Mouse (Mus musculus) MEL (cell line): ENCODE results near the gene Ddit4.

Experiments
- CTCF ChIP-seq, 3 experiments: IDR thresholded peaks in 2 of 3; conservative IDR thresholded peaks in 1 of 3; 2 replicates each; pipeline ENCODE4 v1.5.1; 2011 to 2012; ENCODE audit warnings: low read length in 3 of 3, low read depth in 2 of 3, mild to moderate bottlenecking in 2 of 3, improper control_type of control experiment in 1 of 3, inconsistent platforms in 1 of 3, mixed read lengths in 1 of 3, moderate library complexity in 1 of 3; ENCODE audit not compliant: control insufficient read depth in 1 of 3, insufficient read depth in 1 of 3, poor library complexity in 1 of 3, severe bottlenecking in 1 of 3
- MAFK ChIP-seq: IDR thresholded peaks from 2 replicates; pipeline ENCODE4 v1.6.1; 2011; ENCODE audit warnings: low read depth, mild to moderate bottlenecking, low read length, improper control_type of control experiment, borderline replicate concordance
- SIN3A ChIP-seq: IDR thresholded peaks from 2 replicates; pipeline ENCODE4 v1.6.1; 2012; ENCODE audit warnings: low read length, improper control_type of control experiment, inconsistent platforms
- TAL1 ChIP-seq: IDR thresholded peaks from 2 replicates; pipeline ENCODE4 v1.6.1; 2012; ENCODE audit warnings: mild to moderate bottlenecking, inconsistent platforms, low read length, moderate library complexity, mixed read lengths
- TCF12 ChIP-seq: IDR thresholded peaks from 2 replicates; pipeline ENCODE4 v1.6.1; 2014; ENCODE audit warnings: low read depth, mild to moderate bottlenecking, inconsistent platforms, low read length, improper control_type of control experiment, moderate library complexity
- USF1 ChIP-seq: IDR thresholded peaks from 2 replicates; pipeline ENCODE4 v1.6.1; 2014; ENCODE audit warnings: low read depth, mild to moderate bottlenecking, inconsistent platforms, low read length, improper control_type of control experiment, moderate library complexity
- ZNF384 ChIP-seq: IDR thresholded peaks from 2 replicates; pipeline ENCODE4 v1.6.1; 2012; ENCODE audit warnings: low read depth, mild to moderate bottlenecking, inconsistent platforms, low read length, improper control_type of control experiment

DNA sequence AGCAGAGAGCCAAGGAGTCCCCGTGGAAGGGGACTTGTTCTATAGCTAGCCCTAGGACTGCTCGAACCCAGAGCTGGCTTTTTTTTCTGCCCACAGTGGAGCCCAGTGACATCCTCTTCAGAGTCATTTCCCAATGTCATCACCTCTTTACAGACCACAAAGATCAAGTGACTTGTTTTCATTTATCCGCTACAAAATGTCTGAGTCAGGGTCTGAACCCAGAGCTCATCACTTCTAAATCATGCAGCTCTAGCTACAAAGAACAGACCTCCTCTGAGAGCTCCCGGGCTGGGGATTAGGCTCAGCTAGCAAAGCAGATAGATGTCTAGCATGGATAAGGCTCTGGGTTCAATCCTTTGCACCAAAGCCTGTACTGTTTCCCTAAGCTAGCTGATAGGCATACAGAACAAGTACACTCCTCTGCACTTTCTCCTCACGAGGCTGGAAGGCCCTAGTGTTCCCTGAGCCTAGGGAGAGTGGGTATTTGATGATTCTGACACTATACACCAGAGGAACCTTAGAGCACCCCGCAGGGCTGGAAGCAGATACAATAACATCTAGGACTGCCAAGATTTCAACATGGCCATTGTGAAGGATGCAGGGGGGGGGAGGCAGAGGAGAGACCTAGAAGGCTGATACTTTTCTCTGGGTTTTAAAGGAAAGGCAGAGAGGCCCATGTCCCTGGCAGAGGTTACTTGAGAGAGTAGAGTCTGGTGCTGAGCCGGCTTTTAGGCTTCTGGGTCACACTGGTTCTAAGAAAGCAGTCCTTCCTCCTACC, 4.1 kb downstream of the Ddit4 start:
- no peak for TF ChIP-seq MAFK
- TF ChIP-seq SIN3A, result no peak
- TF ChIP-seq USF1, result no peak
- no peak for TF ChIP-seq CTCF (IDR thresholded peaks at IDR 0.05 in 2 of 3, conservative IDR thresholded peaks at IDR 0.05 in 1 of 3; ENCODE audit: control insufficient read depth in 1 of 3, insufficient read depth in 1 of 3, low read depth in 2 of 3, low read length in 3 of 3, poor library complexity in 1 of 3, severe bottlenecking in 1 of 3)
- no peak for TF ChIP-seq TAL1
- TF ChIP-seq TCF12, result no peak
- TF ChIP-seq ZNF384, result no peak
